Mouse (Mus musculus): ENCODE measurements around the gene Rtkn.

GRCm38 (mm10) chr6:83121863-83122710, 13.2 kb upstream of the Rtkn start:
- TF ChIP-seq CTCF (IDR thresholded peaks at IDR 0.05; ENCODE audit: borderline replicate concordance, insufficient read depth, low read length) (no peak), POLR2A (IDR thresholded peaks at IDR 0.05; ENCODE audit: low read depth, low read length) (no peak)

All from embryonic fibroblast, embryonic 13.5 days (primary cell).